Mouse (Mus musculus) forebrain, embryonic 13.5 days (tissue): ENCODE results near the gene Arl5a. TPM values are rescaled to one million over a fixed set of nuclear protein-coding genes. Genes with fewer than 3 reads are reported as not detected.
A peak's percentile ranks its signal among the peaks of the same experiment; 100 is the strongest.

Source experiments
- ATAC-seq: fragments of 200-750 bp; cut with Nextera tagmentation; 2 replicates; pipeline ENCODE4 v1.8.0; 2017
- H3K27ac ChIP-seq: fragments of 300-500 bp; sonication (generic); 2 replicates; pipeline ENCODE4 v1.5.1; 2015; ENCODE audit warnings: inconsistent platforms, mild to moderate bottlenecking, moderate library complexity
- H3K27me3 ChIP-seq: fragments of 300-500 bp; sonication (generic); 2 replicates; pipeline ENCODE4 v1.6.1; 2015; ENCODE audit warnings: mild to moderate bottlenecking, inconsistent platforms
- H3K36me3 ChIP-seq: fragments of 300-500 bp; sonication (generic); 2 replicates; pipeline ENCODE4 v1.6.1; 2015; ENCODE audit warnings: mild to moderate bottlenecking, inconsistent platforms; ENCODE audit not compliant: poor library complexity, severe bottlenecking
- H3K4me1 ChIP-seq: fragments of 300-500 bp; sonication (generic); 2 replicates; pipeline ENCODE4 v1.6.1; 2015; ENCODE audit warnings: inconsistent platforms
- H3K4me2 ChIP-seq: fragments of 300-500 bp; sonication (generic); 2 replicates; pipeline ENCODE4 v1.6.1; 2015; ENCODE audit warnings: inconsistent platforms, mild to moderate bottlenecking, moderate library complexity
- H3K4me3 ChIP-seq: fragments of 300-500 bp; sonication (generic); 2 replicates; pipeline ENCODE4 v1.5.1; 2015; ENCODE audit warnings: mild to moderate bottlenecking, inconsistent platforms
- H3K9ac ChIP-seq: fragments of 300-500 bp; sonication (generic); 2 replicates; pipeline ENCODE4 v1.6.1; 2015; ENCODE audit warnings: mild to moderate bottlenecking, inconsistent platforms
- H3K9me3 ChIP-seq: fragments of 300-500 bp; sonication (generic); replicated peaks from 2 replicates; pipeline ENCODE4 v1.6.1; 2016; ENCODE audit warnings: inconsistent platforms
- WGBS: fragments of 180-500 bp; shearing (Covaris S2); methylation state at CpG from one replicate; pipeline ENCODE4 v1.1.7; 2015; 5-methylcytosine and 5-hydroxymethylcytosine counted together
- polyA plus RNA-seq: library from polyadenylated mRNA; unstranded; fragments of >200 nt; fragmentation: Nextera tagmentation; extraction: Ambion mirVana; gene quantifications from 2 replicates; pipeline ENCODE4 v1.2.1, GENCODE M21; 2015

The Arl5a gene
- polyA plus RNA-seq, 1 experiment from 2014 or later, result 43.2 TPM

DNA sequence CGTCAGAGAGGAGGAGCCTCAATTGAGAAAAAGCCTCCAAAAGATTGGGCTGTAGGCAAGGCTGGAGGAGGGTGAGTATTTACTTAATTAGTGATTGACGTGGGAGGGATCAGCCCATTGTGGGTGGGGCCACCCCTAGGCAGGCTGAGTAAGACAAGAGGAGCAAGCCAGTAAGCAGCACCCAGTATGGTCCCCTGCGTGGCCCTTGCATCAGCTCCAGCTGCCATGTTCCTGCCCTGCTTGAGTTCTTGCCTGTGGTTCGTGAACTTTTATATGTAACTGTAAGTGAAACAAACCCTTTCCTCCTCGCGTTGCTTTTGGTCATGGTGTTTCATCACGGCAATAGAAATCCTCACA, 46.3 kb downstream of the Arl5a start, which contains the start of gene Neb:
TSS of gene Neb (minus strand) at position 27 of the 357 bp plus-strand sequence.
- H3K4me2 ChIP-seq, result no peak within 1 kb of the TSS
- no peaks in the 10 kb centered on the region for H3K9me3 ChIP-seq
- H3K4me1 ChIP-seq, result no peaks in the 10 kb centered on the region
- H3K36me3 ChIP-seq, result no peaks in the 10 kb centered on the region
- H3K27me3 ChIP-seq, result no peaks in the 10 kb centered on the region
- WGBS, result 52% methylated on average over 7 of the region's 7 CpGs
- H3K4me3 ChIP-seq, result no peak within 1 kb of the TSS
- no peak within 1 kb of the TSS for H3K9ac ChIP-seq
- no peak within 1 kb of the TSS for H3K27ac ChIP-seq
- peak; percentile 67 for ATAC-seq

GRCm38 (mm10) chr2:52377706-52378447, 46.8 kb downstream of the Arl5a start:
- Histone ChIP-seq H3K4me1 (no peaks in the 10 kb centered on the region), H3K9me3 (no peaks in the 10 kb centered on the region), H3K27ac (no peak overlapping the region), H3K4me2 (no peak overlapping the region), H3K36me3 (no peaks in the 10 kb centered on the region), H3K9ac (no peak overlapping the region), H3K27me3 (no peaks in the 10 kb centered on the region), H3K4me3 (no peak overlapping the region)
- peak; percentile 33 for ATAC-seq
- WGBS, result 55% methylated on average over 13 of the region's 13 CpGs

GRCm38 (mm10) chr2:52374706-52375105, 50.0 kb downstream of the Arl5a start:
- H3K4me3 ChIP-seq, result no peak overlapping the region
- H3K36me3 ChIP-seq, result no peaks in the 10 kb centered on the region
- H3K4me2 ChIP-seq, result no peak overlapping the region
- H3K9ac ChIP-seq, result no peak overlapping the region
- H3K27ac ChIP-seq, result no peak overlapping the region
- no peaks in the 10 kb centered on the region for H3K9me3 ChIP-seq
- no peaks in the 10 kb centered on the region for H3K27me3 ChIP-seq
- ATAC-seq, result no peak
- no peaks in the 10 kb centered on the region for H3K4me1 ChIP-seq
- WGBS, result 94% methylated on average over 6 of the region's 6 CpGs

- 88% methylated on average over 6 of the region's 6 CpGs for WGBS
Measured at GRCm38 (mm10) chr2:52372480-52372879, 52.2 kb downstream of the Arl5a start.

GRCm38 (mm10) chr2:52372080-52372479, 52.6 kb downstream of the Arl5a start:
- H3K9me3 ChIP-seq, result no peaks in the 10 kb centered on the region
- H3K27me3 ChIP-seq, result no peaks in the 10 kb centered on the region
- no peak overlapping the region for H3K4me3 ChIP-seq
- no peak overlapping the region for H3K9ac ChIP-seq
- 93% methylated on average over 4 of the region's 4 CpGs for WGBS
- no peak overlapping the region for H3K4me2 ChIP-seq
- H3K36me3 ChIP-seq, result no peaks in the 10 kb centered on the region
- no peaks in the 10 kb centered on the region for H3K4me1 ChIP-seq
- no peak for ATAC-seq
- no peak overlapping the region for H3K27ac ChIP-seq

More at GRCm38 (mm10) chr2:52372480-52372879, 52.2 kb downstream of the Arl5a start:
- Histone ChIP-seq H3K27me3 (no peaks in the 10 kb centered on the region), H3K9ac (no peak overlapping the region), H3K4me3 (no peak overlapping the region), H3K36me3 (no peaks in the 10 kb centered on the region), H3K9me3 (no peaks in the 10 kb centered on the region), H3K4me2 (no peak overlapping the region), H3K4me1 (no peaks in the 10 kb centered on the region), H3K27ac (no peak overlapping the region)
- no peak for ATAC-seq

- Histone ChIP-seq H3K27ac (no peak overlapping the region), H3K9ac (no peak overlapping the region), H3K4me1 (no peaks in the 10 kb centered on the region), H3K4me3 (no peak overlapping the region), H3K9me3 (no peaks in the 10 kb centered on the region), H3K4me2 (no peak overlapping the region), H3K27me3 (no peaks in the 10 kb centered on the region), H3K36me3 (no peaks in the 10 kb centered on the region)
- 61% methylated on average over 2 of the region's 2 CpGs for WGBS
- no peak for ATAC-seq
Measured at GRCm38 (mm10) chr2:52371066-52371465, 53.6 kb downstream of the Arl5a start.

GRCm38 (mm10) chr2:52369622-52370021, 55.1 kb downstream of the Arl5a start:
- Histone ChIP-seq H3K27me3 (no peaks in the 10 kb centered on the region), H3K9ac (no peak overlapping the region), H3K27ac (no peak overlapping the region), H3K4me1 (peaks cover 5% of the 10 kb centered on the region; the same call in 1 of the 2 replicates), H3K4me3 (no peak overlapping the region), H3K4me2 (no peak overlapping the region), H3K9me3 (no peaks in the 10 kb centered on the region), H3K36me3 (no peaks in the 10 kb centered on the region)
- 96% methylated on average over 6 of the region's 6 CpGs for WGBS
- no peak for ATAC-seq

DNA sequence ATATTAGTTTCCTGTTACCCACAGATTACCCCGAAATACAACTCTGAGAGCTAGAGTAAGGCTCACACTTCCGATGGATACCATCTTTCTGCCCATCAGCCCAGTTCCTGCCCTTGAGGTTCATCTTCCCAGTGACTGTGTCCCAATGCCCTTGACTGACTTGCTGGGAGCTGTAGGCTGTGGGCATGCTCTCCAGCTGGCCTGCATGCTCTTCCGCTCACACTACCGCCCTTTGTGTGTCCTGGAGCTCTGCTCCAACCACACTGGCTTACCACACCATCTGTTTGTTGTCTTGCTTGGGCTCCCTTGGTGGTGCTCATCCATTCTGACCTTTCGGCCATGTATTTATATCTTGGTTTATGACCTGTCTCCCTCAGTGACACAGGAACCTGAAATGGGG, 57.0 kb downstream of the Arl5a start:
- no peaks in the 10 kb centered on the region for H3K36me3 ChIP-seq
- peaks cover 5% of the 10 kb centered on the region; the same call in 1 of the 2 replicates for H3K4me1 ChIP-seq
- no peak overlapping the region for H3K27ac ChIP-seq
- no peak for ATAC-seq
- no peaks in the 10 kb centered on the region for H3K9me3 ChIP-seq
- H3K9ac ChIP-seq, result no peak overlapping the region
- no peak overlapping the region for H3K4me2 ChIP-seq
- WGBS, result 92% methylated on average over 5 of the region's 5 CpGs
- no peak overlapping the region for H3K4me3 ChIP-seq
- H3K27me3 ChIP-seq, result no peaks in the 10 kb centered on the region

DNA sequence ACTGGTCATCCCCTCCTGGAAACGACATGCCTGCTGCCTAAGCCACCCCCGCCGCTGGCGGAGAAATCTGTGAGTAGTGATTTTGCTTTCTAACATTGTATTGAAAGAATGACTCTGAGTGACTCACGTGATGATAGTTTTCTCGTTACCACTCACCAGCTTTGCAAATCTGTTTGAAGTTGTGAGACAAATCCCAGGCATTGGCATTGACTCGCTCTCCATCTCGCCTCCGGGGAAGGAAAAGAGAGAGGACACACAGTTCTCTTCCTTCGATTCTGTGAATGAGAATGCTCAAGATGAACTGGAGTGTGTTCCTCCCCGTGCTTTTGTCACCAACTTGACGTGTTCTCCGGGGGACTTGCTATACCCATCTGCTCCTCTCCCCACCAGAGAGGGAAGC, 57.5 kb downstream of the Arl5a start:
- Histone ChIP-seq H3K4me1 (peaks cover 5% of the 10 kb centered on the region; the same call in 1 of the 2 replicates), H3K27me3 (no peaks in the 10 kb centered on the region), H3K36me3 (no peaks in the 10 kb centered on the region), H3K9me3 (no peaks in the 10 kb centered on the region), H3K9ac (no peak overlapping the region), H3K27ac (no peak overlapping the region), H3K4me3 (no peak overlapping the region), H3K4me2 (no peak overlapping the region)
- WGBS, result 75% methylated on average over 13 of the region's 13 CpGs
- no peak for ATAC-seq

- no peak overlapping the region for H3K4me2 ChIP-seq
- no peaks in the 10 kb centered on the region for H3K36me3 ChIP-seq
- H3K9me3 ChIP-seq, result no peaks in the 10 kb centered on the region
- 91% methylated on average over 9 of the region's 9 CpGs for WGBS
- H3K27ac ChIP-seq, result no peak overlapping the region
- no peak for ATAC-seq
- no peak overlapping the region for H3K9ac ChIP-seq
- no peak overlapping the region for H3K4me3 ChIP-seq
- no peaks in the 10 kb centered on the region for H3K27me3 ChIP-seq
- peaks cover 5% of the 10 kb centered on the region; the same call in 1 of the 2 replicates for H3K4me1 ChIP-seq
Measured at GRCm38 (mm10) chr2:52361086-52361485, 63.6 kb downstream of the Arl5a start.

DNA sequence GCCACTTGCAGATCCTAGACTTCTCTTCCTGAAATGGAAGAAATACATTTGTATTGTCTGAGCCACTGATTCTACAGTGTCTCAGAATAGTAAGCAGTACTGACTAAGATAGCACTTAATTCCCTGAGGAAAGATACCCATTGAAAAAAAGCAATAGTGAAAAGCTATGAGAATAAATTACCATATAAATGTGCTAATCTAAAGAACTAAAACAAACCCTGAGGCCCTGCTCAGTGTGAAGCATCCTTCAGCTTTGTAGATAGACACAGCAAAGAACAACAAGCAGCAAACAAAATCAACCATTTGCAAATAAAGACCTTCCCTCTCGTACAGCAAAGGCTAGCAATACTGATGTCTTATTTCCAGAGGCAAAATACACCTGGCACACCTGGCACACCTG, 65.0 kb downstream of the Arl5a start:
- WGBS, result 53% methylated on average over 1 of the region's 1 CpGs
- Histone ChIP-seq H3K9me3 (no peaks in the 10 kb centered on the region), H3K36me3 (no peaks in the 10 kb centered on the region), H3K4me2 (no peak overlapping the region), H3K4me3 (no peak overlapping the region), H3K4me1 (peaks cover under 1% of the 10 kb centered on the region; the same call in 1 of the 2 replicates), H3K27me3 (no peaks in the 10 kb centered on the region), H3K27ac (no peak overlapping the region), H3K9ac (no peak overlapping the region)
- no peak for ATAC-seq

GRCm38 (mm10) chr2:52358156-52358555, 66.5 kb downstream of the Arl5a start:
- no peak overlapping the region for H3K4me3 ChIP-seq
- 89% methylated on average over 5 of the region's 5 CpGs for WGBS
- no peaks in the 10 kb centered on the region for H3K36me3 ChIP-seq
- H3K9me3 ChIP-seq, result no peaks in the 10 kb centered on the region
- H3K4me1 ChIP-seq, result no peaks in the 10 kb centered on the region
- no peak overlapping the region for H3K9ac ChIP-seq
- no peak overlapping the region for H3K4me2 ChIP-seq
- ATAC-seq, result no peak
- H3K27me3 ChIP-seq, result no peaks in the 10 kb centered on the region
- H3K27ac ChIP-seq, result no peak overlapping the region

DNA sequence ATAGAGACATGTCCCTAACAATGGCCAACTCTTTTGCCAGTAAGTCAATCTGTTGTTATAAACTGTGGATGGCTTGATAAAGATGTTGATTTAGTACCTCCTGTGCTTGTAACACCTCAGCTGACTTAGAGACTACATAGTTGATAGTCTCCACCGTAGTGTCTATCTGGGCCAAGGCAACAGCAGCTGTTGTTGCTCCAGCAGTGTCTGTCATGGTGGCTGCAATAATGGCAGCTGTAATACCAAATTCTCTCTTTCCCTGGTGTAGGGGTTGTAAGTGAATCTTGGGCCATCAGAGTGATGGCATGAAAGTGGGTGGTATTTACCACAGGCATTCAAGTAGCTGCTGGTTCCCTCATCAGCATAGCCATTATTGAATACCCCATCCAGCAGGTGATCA, 73.7 kb downstream of the Arl5a start:
- Histone ChIP-seq H3K27me3 (no peaks in the 10 kb centered on the region), H3K4me1 (no peaks in the 10 kb centered on the region), H3K36me3 (no peaks in the 10 kb centered on the region), H3K4me2 (no peak overlapping the region), H3K4me3 (no peak overlapping the region), H3K9me3 (peaks cover 4% of the 10 kb centered on the region; the same call in 1 of the 2 replicates), H3K9ac (no peak overlapping the region), H3K27ac (no peak overlapping the region)
- ATAC-seq, result no peak
- 93% methylated on average over 1 of the region's 1 CpGs for WGBS
